Mouse (Mus musculus): ENCODE data around the gene Gm11214. TPM values are rescaled to one million over a fixed set of nuclear protein-coding genes. Genes with fewer than 3 reads are reported as not detected.

The Gm11214 gene
- total and polyA plus RNA-seq, 3 experiments = 0.43 TPM; not detected in 2

DNA sequence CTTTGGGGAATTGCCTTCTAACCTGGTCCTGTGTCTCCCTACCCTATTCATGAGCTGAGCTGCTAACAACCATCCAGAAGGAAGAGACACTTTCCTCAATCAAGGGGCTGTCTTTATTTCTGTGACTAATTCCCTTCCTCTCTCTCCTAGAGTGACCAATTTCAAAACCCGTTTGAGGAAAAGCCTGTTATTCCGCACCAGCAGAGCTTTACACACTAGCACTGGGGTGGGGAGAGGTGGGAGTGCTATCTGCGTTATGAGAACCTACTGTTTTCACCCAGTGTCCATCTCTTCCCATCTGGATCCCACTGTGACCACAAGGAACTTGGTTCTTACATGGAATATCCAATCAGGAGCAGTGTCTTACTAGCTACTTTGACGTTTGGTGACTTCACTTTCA, 4.1 kb downstream of the Gm11214 start:
- Histone ChIP-seq H3K36me3 (ENCODE audit: control insufficient read depth in 1 of 2, insufficient read depth in 2 of 2, low read length in 2 of 2) (no peaks in the 10 kb centered on the region), H3K9me3 (replicated peaks; ENCODE audit: insufficient read depth, low read length) (no peaks in the 10 kb centered on the region), H3K9ac (ENCODE audit: control insufficient read depth, low read depth, low read length, poor library complexity, severe bottlenecking) (no peak overlapping the region), H3K79me2 (ENCODE audit: control insufficient read depth, insufficient read depth, low read length, poor library complexity) (no peaks in the 10 kb centered on the region), H3K4me1 (ENCODE audit: control insufficient read depth in 1 of 2, insufficient read depth in 2 of 2, low read length in 2 of 2) (no peaks in the 10 kb centered on the region), H3K4me3 (ENCODE audit: control insufficient read depth in 1 of 2, insufficient read depth in 1 of 2, low read depth in 2 of 2, low read length in 2 of 2) (no peak overlapping the region), H3K27ac (ENCODE audit: control insufficient read depth, low read depth, low read length) (no peak overlapping the region), H3K27me3 (ENCODE audit: control insufficient read depth in 1 of 2, insufficient read depth in 2 of 2, low read length in 2 of 2) (no peaks in the 10 kb centered on the region)
- no peak for DNase-seq (ENCODE audit: low read depth, low spot score)
- TF ChIP-seq TAL1 (IDR thresholded peaks at IDR 0.05; ENCODE audit: low read length) = no peak
- no peak for TF ChIP-seq POLR2AphosphoS2 (IDR thresholded peaks at IDR 0.05; ENCODE audit: low read length)
- no peak for TF ChIP-seq POLR2AphosphoS5 (IDR thresholded peaks at IDR 0.05; ENCODE audit: borderline replicate concordance, low read depth, low read length)
- no peak for TF ChIP-seq EP300 (IDR thresholded peaks at IDR 0.05; ENCODE audit: low read depth in 1 of 2, low read length in 2 of 2)
- TF ChIP-seq TBP (IDR thresholded peaks at IDR 0.05; ENCODE audit: low read depth, low read length) = no peak
- TF ChIP-seq CTCF (IDR thresholded peaks at IDR 0.05 in 2 of 3, conservative IDR thresholded peaks at IDR 0.05 in 1 of 3; ENCODE audit: control insufficient read depth in 1 of 3, insufficient read depth in 1 of 3, low read depth in 2 of 3, low read length in 3 of 3, poor library complexity in 1 of 3, severe bottlenecking in 1 of 3) = no peak
- TF ChIP-seq CHD2 (IDR thresholded peaks at IDR 0.05; ENCODE audit: low read length) = no peak
- no peak for TF ChIP-seq MAFK (IDR thresholded peaks at IDR 0.05; ENCODE audit: borderline replicate concordance, low read depth, low read length)
- TF ChIP-seq GATA1 (IDR thresholded peaks at IDR 0.05; ENCODE audit: low read depth, low read length) = no peak
- no peak for TF ChIP-seq NRF1 (IDR thresholded peaks at IDR 0.05; ENCODE audit: insufficient read depth, low read depth, low read length, poor library complexity, severe bottlenecking)

DNA sequence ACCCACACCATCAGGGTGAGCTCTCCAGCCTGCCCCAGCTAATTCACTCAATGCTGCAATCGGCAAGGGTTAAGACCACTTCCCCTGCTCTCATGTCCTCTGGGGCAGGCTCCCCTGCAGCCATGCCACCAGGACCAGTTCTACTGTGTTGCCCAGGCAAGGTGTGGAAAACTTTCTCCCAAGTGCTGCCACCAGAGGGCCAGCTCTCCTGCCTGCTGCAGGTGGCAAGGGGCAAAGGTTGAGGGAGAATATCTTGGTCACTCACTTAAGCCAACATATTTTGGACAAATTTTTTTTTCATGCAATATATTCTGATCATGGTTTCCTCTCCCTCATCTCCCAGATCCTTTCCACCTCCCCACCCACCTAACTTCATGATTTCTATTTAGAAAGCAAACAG, 8.8 kb downstream of the Gm11214 start:
- no peaks in the 10 kb centered on the region for H3K9me3 ChIP-seq (replicated peaks; ENCODE audit: insufficient read depth, low read length)
- no peaks in the 10 kb centered on the region for H3K27me3 ChIP-seq (ENCODE audit: control insufficient read depth in 1 of 2, insufficient read depth in 2 of 2, low read length in 2 of 2)
- TF ChIP-seq POLR2AphosphoS5 (IDR thresholded peaks at IDR 0.05; ENCODE audit: borderline replicate concordance, low read depth, low read length) = no peak
- TF ChIP-seq MEF2A (IDR thresholded peaks at IDR 0.05; ENCODE audit: extremely low read depth, insufficient replicate concordance, low read depth, low read length, poor library complexity, severe bottlenecking) = no peak
- TF ChIP-seq POLR2A (IDR thresholded peaks at IDR 0.05; ENCODE audit: control insufficient read depth in 1 of 2, insufficient read depth in 1 of 2, low read depth in 1 of 2, low read length in 2 of 2, poor library complexity in 1 of 2) = no peak
- TF ChIP-seq NELFE (IDR thresholded peaks at IDR 0.05; ENCODE audit: low read depth, low read length) = no peak
- TF ChIP-seq JUND (IDR thresholded peaks at IDR 0.05; ENCODE audit: low read depth, low read length) = no peak
- no peak for TF ChIP-seq MAZ (IDR thresholded peaks at IDR 0.05; ENCODE audit: low read depth, low read length)
- no peak for TF ChIP-seq ZNF384 (IDR thresholded peaks at IDR 0.05; ENCODE audit: low read depth, low read length)
- no peak for TF ChIP-seq GABPA (IDR thresholded peaks at IDR 0.05; ENCODE audit: low read depth, low read length)
- no peak for TF ChIP-seq TBP (IDR thresholded peaks at IDR 0.05; ENCODE audit: low read depth, low read length)
- no peak for TF ChIP-seq MXI1 (IDR thresholded peaks at IDR 0.05; ENCODE audit: low read depth, low read length)
- TF ChIP-seq UBTF (IDR thresholded peaks at IDR 0.05; ENCODE audit: borderline replicate concordance, insufficient read depth, low read depth, low read length) = no peak
- TF ChIP-seq RAD21 (IDR thresholded peaks at IDR 0.05; ENCODE audit: low read depth, low read length) = no peak
- no peak for TF ChIP-seq MAX (IDR thresholded peaks at IDR 0.05; ENCODE audit: low read length)
- no peak for TF ChIP-seq ETS1 (IDR thresholded peaks at IDR 0.05; ENCODE audit: low read depth, low read length)
- TF ChIP-seq CHD2 (IDR thresholded peaks at IDR 0.05; ENCODE audit: low read length) = no peak
- TF ChIP-seq ZC3H11A (IDR thresholded peaks at IDR 0.05; ENCODE audit: low read depth, low read length) = no peak
- TF ChIP-seq SIN3A (IDR thresholded peaks at IDR 0.05; ENCODE audit: low read length) = no peak
- no peak for TF ChIP-seq CTCF (IDR thresholded peaks at IDR 0.05 in 2 of 3, conservative IDR thresholded peaks at IDR 0.05 in 1 of 3; ENCODE audit: control insufficient read depth in 1 of 3, insufficient read depth in 1 of 3, low read depth in 2 of 3, low read length in 3 of 3, poor library complexity in 1 of 3, severe bottlenecking in 1 of 3)
- TF ChIP-seq BHLHE40 (IDR thresholded peaks at IDR 0.05; ENCODE audit: borderline replicate concordance, low read depth, low read length) = no peak
- H3K36me3 ChIP-seq (ENCODE audit: control insufficient read depth in 1 of 2, insufficient read depth in 2 of 2, low read length in 2 of 2) = no peaks in the 10 kb centered on the region
- no peak overlapping the region for H3K9ac ChIP-seq (ENCODE audit: control insufficient read depth, low read depth, low read length, poor library complexity, severe bottlenecking)
- H3K27ac ChIP-seq (ENCODE audit: control insufficient read depth, low read depth, low read length) = no peak overlapping the region
- no peaks in the 10 kb centered on the region for H3K79me2 ChIP-seq (ENCODE audit: control insufficient read depth, insufficient read depth, low read length, poor library complexity)
- no peak for DNase-seq (ENCODE audit: low read depth, low spot score)
- no peak overlapping the region for H3K4me3 ChIP-seq (ENCODE audit: control insufficient read depth in 1 of 2, insufficient read depth in 1 of 2, low read depth in 2 of 2, low read length in 2 of 2)
- no peaks in the 10 kb centered on the region for H3K4me1 ChIP-seq (ENCODE audit: control insufficient read depth in 1 of 2, insufficient read depth in 2 of 2, low read length in 2 of 2)
